Mouse (Mus musculus): Measurements from ENCODE around the gene Ccdc34. TPM values are rescaled to one million over a fixed set of nuclear protein-coding genes. Genes with fewer than 3 reads are reported as not detected.

The Ccdc34 gene
- total RNA-seq, 1 experiment: 14.5 TPM

DNA sequence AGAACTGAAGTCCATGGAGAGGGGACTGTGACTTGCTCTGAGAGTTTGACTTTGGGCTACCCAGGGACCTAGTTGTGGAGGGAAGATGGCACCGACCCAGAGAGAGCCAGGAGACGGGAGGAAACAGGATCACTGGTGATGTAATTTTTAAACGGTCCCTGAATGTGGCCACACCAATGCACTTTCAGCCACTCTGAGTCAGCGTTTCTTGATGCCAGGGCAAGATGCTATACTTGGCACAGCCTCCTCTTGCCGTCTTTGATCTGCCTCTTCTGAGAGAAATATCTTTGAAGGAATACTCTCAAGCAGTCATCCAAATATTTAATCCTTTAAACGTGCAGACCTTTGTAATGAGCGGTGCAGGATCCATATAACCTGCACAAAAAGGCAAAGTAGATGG is 154.8 kb downstream of the Ccdc34 start:
- Histone ChIP-seq H3K27ac (ENCODE audit: insufficient read depth, low read depth, low read length, poor library complexity, severe bottlenecking) (no peak overlapping the region), H3K4me3 (ENCODE audit: insufficient read depth in 1 of 2, low read depth in 1 of 2, low read length in 2 of 2, poor library complexity in 1 of 2, severe bottlenecking in 1 of 2) (no peak overlapping the region), H3K9me3 (ENCODE audit: control insufficient read depth, insufficient read depth, low read depth, low read length) (no peaks in the 10 kb centered on the region), H3K9ac (ENCODE audit: insufficient read depth, low read depth, low read length, poor library complexity, severe bottlenecking) (no peak overlapping the region), H3K4me1 (ENCODE audit: control insufficient read depth in 2 of 2, insufficient read depth in 2 of 2, low read length in 2 of 2, poor library complexity in 1 of 2) (no peaks in the 10 kb centered on the region), H3K36me3 (ENCODE audit: control insufficient read depth, insufficient read depth, low read length, poor library complexity, severe bottlenecking) (no peaks in the 10 kb centered on the region)
- DNase-seq (ENCODE audit: low read depth, low spot score): no peak
- in situ Hi-C loops (cut with MboI; ENCODE audit: low sequenced_read_pairs in 2 of 2, unreplicated experiment in 2 of 2): no loop called here
- TF ChIP-seq CHD2 (IDR thresholded peaks at IDR 0.05; ENCODE audit: low read depth, low read length): no peak
- TF ChIP-seq ZC3H11A (IDR thresholded peaks at IDR 0.05; ENCODE audit: borderline replicate concordance, low read depth, low read length): no peak
- TF ChIP-seq MAFK (IDR thresholded peaks at IDR 0.05; ENCODE audit: insufficient read depth, low read depth, low read length): no peak
- TF ChIP-seq HCFC1 (IDR thresholded peaks at IDR 0.05; ENCODE audit: borderline replicate concordance, insufficient read depth, low read length): no peak
- no peak for TF ChIP-seq ZNF384 (IDR thresholded peaks at IDR 0.05; ENCODE audit: low read depth, low read length)

DNA sequence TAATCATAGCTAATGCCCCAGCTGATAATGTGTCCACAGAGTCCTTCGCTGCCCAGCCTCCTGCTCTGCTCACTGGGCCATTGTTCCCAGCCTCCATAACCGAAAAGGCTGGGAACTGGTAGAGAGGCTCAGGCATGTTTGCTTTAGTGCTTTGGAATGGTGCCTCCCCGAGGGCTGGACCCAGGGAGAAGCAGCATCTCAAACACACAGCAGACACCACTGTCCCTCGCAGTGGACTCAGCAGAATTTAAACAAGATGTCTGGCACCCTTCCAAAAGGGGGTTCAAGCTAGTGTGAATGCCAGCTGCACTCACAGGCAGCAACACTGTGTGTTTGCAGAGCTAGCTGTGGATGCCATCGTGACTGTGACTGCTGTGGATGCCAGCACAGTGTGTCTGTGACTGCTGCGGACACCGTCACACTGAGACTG is 156.2 kb downstream of the Ccdc34 start:
- in situ Hi-C loops (cut with MboI; ENCODE audit: low sequenced_read_pairs in 2 of 2, unreplicated experiment in 2 of 2): no loop called here
- Histone ChIP-seq H3K36me3 (ENCODE audit: control insufficient read depth, insufficient read depth, low read length, poor library complexity, severe bottlenecking) (no peaks in the 10 kb centered on the region), H3K9me3 (ENCODE audit: control insufficient read depth, insufficient read depth, low read depth, low read length) (no peaks in the 10 kb centered on the region), H3K4me3 (ENCODE audit: insufficient read depth in 1 of 2, low read depth in 1 of 2, low read length in 2 of 2, poor library complexity in 1 of 2, severe bottlenecking in 1 of 2) (no peak overlapping the region), H3K9ac (ENCODE audit: insufficient read depth, low read depth, low read length, poor library complexity, severe bottlenecking) (no peak overlapping the region), H3K4me1 (ENCODE audit: control insufficient read depth in 2 of 2, insufficient read depth in 2 of 2, low read length in 2 of 2, poor library complexity in 1 of 2) (no peaks in the 10 kb centered on the region), H3K27ac (ENCODE audit: insufficient read depth, low read depth, low read length, poor library complexity, severe bottlenecking) (no peak overlapping the region)
- DNase-seq (ENCODE audit: low read depth, low spot score): no peak
- TF ChIP-seq CHD2 (IDR thresholded peaks at IDR 0.05; ENCODE audit: low read depth, low read length) (no peak), MAFK (IDR thresholded peaks at IDR 0.05; ENCODE audit: insufficient read depth, low read depth, low read length) (no peak)

DNA sequence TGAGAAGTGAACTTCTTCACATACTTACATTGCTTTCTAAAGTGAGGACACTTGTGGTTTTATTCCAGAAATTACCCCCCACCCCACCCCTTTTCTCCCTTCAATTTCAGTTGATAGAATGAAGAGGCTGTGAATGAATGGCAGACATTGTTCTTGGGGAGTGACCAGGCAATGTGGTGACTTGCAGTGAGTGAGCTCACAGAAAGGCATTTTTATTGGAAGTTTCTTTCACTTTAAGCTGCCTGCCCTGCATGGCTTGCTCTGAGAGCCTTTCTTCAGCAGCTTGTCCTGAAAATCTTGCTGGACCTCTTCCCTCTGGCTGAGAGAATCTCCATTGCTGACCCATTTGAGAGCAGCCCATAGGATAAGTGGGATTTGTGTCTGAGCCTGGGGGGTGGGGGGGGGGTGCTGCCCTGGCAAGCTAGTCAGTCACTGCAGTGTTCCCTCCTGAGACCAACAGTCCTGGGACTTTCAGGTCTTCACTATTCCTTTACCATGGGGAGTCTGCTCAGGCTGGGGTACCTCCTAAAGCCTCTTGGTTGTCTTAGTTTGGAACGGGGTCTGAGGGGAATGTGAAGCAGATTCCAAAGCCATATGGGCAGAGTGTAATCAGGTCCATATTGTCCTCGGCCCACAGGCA is 159.3 kb downstream of the Ccdc34 start:
- Histone ChIP-seq H3K4me3 (ENCODE audit: insufficient read depth in 1 of 2, low read depth in 1 of 2, low read length in 2 of 2, poor library complexity in 1 of 2, severe bottlenecking in 1 of 2) (no peak overlapping the region), H3K4me1 (ENCODE audit: control insufficient read depth in 2 of 2, insufficient read depth in 2 of 2, low read length in 2 of 2, poor library complexity in 1 of 2) (no peaks in the 10 kb centered on the region), H3K36me3 (ENCODE audit: control insufficient read depth, insufficient read depth, low read length, poor library complexity, severe bottlenecking) (no peaks in the 10 kb centered on the region), H3K9ac (ENCODE audit: insufficient read depth, low read depth, low read length, poor library complexity, severe bottlenecking) (no peak overlapping the region), H3K27ac (ENCODE audit: insufficient read depth, low read depth, low read length, poor library complexity, severe bottlenecking) (no peak overlapping the region), H3K9me3 (ENCODE audit: control insufficient read depth, insufficient read depth, low read depth, low read length) (no peaks in the 10 kb centered on the region)
- no peak for TF ChIP-seq ZNF384 (IDR thresholded peaks at IDR 0.05; ENCODE audit: low read depth, low read length)
- TF ChIP-seq HCFC1 (IDR thresholded peaks at IDR 0.05; ENCODE audit: borderline replicate concordance, insufficient read depth, low read length): no peak
- TF ChIP-seq MAFK (IDR thresholded peaks at IDR 0.05; ENCODE audit: insufficient read depth, low read depth, low read length): no peak
- no peak for TF ChIP-seq CHD2 (IDR thresholded peaks at IDR 0.05; ENCODE audit: low read depth, low read length)
- no peak for TF ChIP-seq ZC3H11A (IDR thresholded peaks at IDR 0.05; ENCODE audit: borderline replicate concordance, low read depth, low read length)
- DNase-seq (ENCODE audit: low read depth, low spot score): no peak
- in situ Hi-C loops (cut with MboI; ENCODE audit: low sequenced_read_pairs in 2 of 2, unreplicated experiment in 2 of 2): no loop called here

DNA sequence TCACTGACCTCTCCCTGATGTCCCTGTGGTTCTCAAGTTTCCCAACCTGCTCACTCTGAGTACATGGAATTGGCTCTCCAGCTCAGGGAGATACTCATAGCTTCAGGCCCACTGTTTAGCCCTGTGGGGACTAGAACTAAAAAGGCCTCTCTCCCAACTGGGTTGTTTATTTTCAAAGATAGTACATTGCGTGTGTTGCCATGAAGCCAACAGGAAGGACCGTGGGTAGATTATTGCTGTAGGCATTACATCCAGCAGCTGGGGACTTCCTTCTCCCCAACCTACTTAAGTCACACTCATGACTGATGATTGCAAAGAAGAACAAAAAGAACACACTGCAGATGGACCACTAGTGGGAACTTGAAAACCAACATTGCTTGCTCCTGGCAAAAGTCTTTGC is 159.8 kb downstream of the Ccdc34 start:
- no peak overlapping the region for H3K4me3 ChIP-seq (ENCODE audit: insufficient read depth in 1 of 2, low read depth in 1 of 2, low read length in 2 of 2, poor library complexity in 1 of 2, severe bottlenecking in 1 of 2)
- TF ChIP-seq MAFK (IDR thresholded peaks at IDR 0.05; ENCODE audit: insufficient read depth, low read depth, low read length) (no peak), HCFC1 (IDR thresholded peaks at IDR 0.05; ENCODE audit: borderline replicate concordance, insufficient read depth, low read length) (no peak), ZNF384 (IDR thresholded peaks at IDR 0.05; ENCODE audit: low read depth, low read length) (no peak), ZC3H11A (IDR thresholded peaks at IDR 0.05; ENCODE audit: borderline replicate concordance, low read depth, low read length) (no peak), CHD2 (IDR thresholded peaks at IDR 0.05; ENCODE audit: low read depth, low read length) (no peak)
- no peaks in the 10 kb centered on the region for H3K36me3 ChIP-seq (ENCODE audit: control insufficient read depth, insufficient read depth, low read length, poor library complexity, severe bottlenecking)
- no peak for DNase-seq (ENCODE audit: low read depth, low spot score)
- no peak overlapping the region for H3K9ac ChIP-seq (ENCODE audit: insufficient read depth, low read depth, low read length, poor library complexity, severe bottlenecking)
- no peaks in the 10 kb centered on the region for H3K9me3 ChIP-seq (ENCODE audit: control insufficient read depth, insufficient read depth, low read depth, low read length)
- H3K27ac ChIP-seq (ENCODE audit: insufficient read depth, low read depth, low read length, poor library complexity, severe bottlenecking): no peak overlapping the region
- no peaks in the 10 kb centered on the region for H3K4me1 ChIP-seq (ENCODE audit: control insufficient read depth in 2 of 2, insufficient read depth in 2 of 2, low read length in 2 of 2, poor library complexity in 1 of 2)
- in situ Hi-C loops (cut with MboI; ENCODE audit: low sequenced_read_pairs in 2 of 2, unreplicated experiment in 2 of 2): no loop called here

DNA sequence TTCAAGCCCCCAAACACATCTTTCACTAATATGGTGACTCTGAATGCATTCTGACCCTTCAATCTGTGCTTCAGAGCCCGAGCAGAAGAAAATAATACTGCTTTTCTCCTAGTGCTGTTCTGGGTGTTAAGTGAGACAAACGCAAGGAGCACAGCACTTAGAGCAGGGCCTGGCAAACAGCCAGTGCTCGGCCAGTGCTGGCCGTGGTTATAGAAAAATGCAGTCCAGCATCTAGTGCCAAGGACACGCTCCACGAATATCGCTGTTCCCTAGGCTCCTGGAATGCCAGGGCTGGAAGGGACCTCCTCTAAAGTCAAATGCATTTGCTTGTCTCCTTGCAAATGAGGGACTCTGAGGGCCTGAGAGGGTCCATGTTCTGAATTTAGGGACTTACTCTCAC is 160.3 kb downstream of the Ccdc34 start:
- no peaks in the 10 kb centered on the region for H3K36me3 ChIP-seq (ENCODE audit: control insufficient read depth, insufficient read depth, low read length, poor library complexity, severe bottlenecking)
- no peak overlapping the region for H3K9ac ChIP-seq (ENCODE audit: insufficient read depth, low read depth, low read length, poor library complexity, severe bottlenecking)
- H3K9me3 ChIP-seq (ENCODE audit: control insufficient read depth, insufficient read depth, low read depth, low read length): no peaks in the 10 kb centered on the region
- H3K4me3 ChIP-seq (ENCODE audit: insufficient read depth in 1 of 2, low read depth in 1 of 2, low read length in 2 of 2, poor library complexity in 1 of 2, severe bottlenecking in 1 of 2): no peak overlapping the region
- H3K27ac ChIP-seq (ENCODE audit: insufficient read depth, low read depth, low read length, poor library complexity, severe bottlenecking): no peak overlapping the region
- in situ Hi-C loops (cut with MboI; ENCODE audit: low sequenced_read_pairs in 2 of 2, unreplicated experiment in 2 of 2): no loop called here
- H3K4me1 ChIP-seq (ENCODE audit: control insufficient read depth in 2 of 2, insufficient read depth in 2 of 2, low read length in 2 of 2, poor library complexity in 1 of 2): no peaks in the 10 kb centered on the region
- no peak for TF ChIP-seq ZC3H11A (IDR thresholded peaks at IDR 0.05; ENCODE audit: borderline replicate concordance, low read depth, low read length)
- DNase-seq (ENCODE audit: low read depth, low spot score): no peak
